Mouse (Mus musculus): ENCODE data around the gene Gmppa. TPM values are rescaled to one million over a fixed set of nuclear protein-coding genes. Genes with fewer than 3 reads are reported as not detected.

The Gmppa gene
- total RNA-seq, 2 experiments from 2014 or later: 65.0 to 69.4 TPM

- no peak for TF ChIP-seq CTCF (IDR thresholded peaks at IDR 0.05)
- intact Hi-C loops (cut with DNase I): no loop called here
- no peak overlapping the region for H3K4me3 ChIP-seq
Observed at GRCm38 (mm10) chr1:75400493-75401115, 35.1 kb upstream of the Gmppa start.

GRCm38 (mm10) chr1:75405547-75405946, 30.2 kb upstream of the Gmppa start:
- intact Hi-C loops (cut with DNase I): no loop called here
- no peak overlapping the region for H3K27ac ChIP-seq
- no peak overlapping the region for H3K4me3 ChIP-seq
- TF ChIP-seq CTCF (IDR thresholded peaks at IDR 0.05): no peak
- no peak for DNase-seq (ENCODE audit: extremely low spot score in 1 of 2, low spot score in 2 of 2)

More at GRCm38 (mm10) chr1:75400493-75401115, 35.1 kb upstream of the Gmppa start:
- no peak for DNase-seq (ENCODE audit: extremely low spot score in 1 of 2, low spot score in 2 of 2)
- H3K27ac ChIP-seq: no peak overlapping the region

GRCm38 (mm10) chr1:75406173-75406572, 29.6 kb upstream of the Gmppa start:
- TF ChIP-seq CTCF (IDR thresholded peaks at IDR 0.05): no peak
- no peak overlapping the region for H3K4me3 ChIP-seq
- DNase-seq (ENCODE audit: extremely low spot score in 1 of 2, low spot score in 2 of 2): no peak
- intact Hi-C loops (cut with DNase I): no loop called here
- H3K27ac ChIP-seq: no peak overlapping the region

- no peak for TF ChIP-seq CTCF (IDR thresholded peaks at IDR 0.05)
- intact Hi-C loops (cut with DNase I): no loop called here
- no peak overlapping the region for H3K27ac ChIP-seq
- no peak overlapping the region for H3K4me3 ChIP-seq
- DNase-seq (ENCODE audit: extremely low spot score in 1 of 2, low spot score in 2 of 2): no peak
Observed at GRCm38 (mm10) chr1:75407056-75407455, 28.7 kb upstream of the Gmppa start.

GRCm38 (mm10) chr1:75408210-75408609, 27.5 kb upstream of the Gmppa start:
- DNase-seq (ENCODE audit: extremely low spot score in 1 of 2, low spot score in 2 of 2): no peak
- Histone ChIP-seq H3K4me3 (no peak overlapping the region), H3K27ac (no peak overlapping the region)
- intact Hi-C loops (cut with DNase I): no loop called here
- TF ChIP-seq CTCF (IDR thresholded peaks at IDR 0.05): no peak

- H3K27ac ChIP-seq: no peak overlapping the region
- intact Hi-C loops (cut with DNase I): no loop called here
- H3K4me3 ChIP-seq: no peak overlapping the region
- TF ChIP-seq CTCF (IDR thresholded peaks at IDR 0.05): no peak
- no peak for DNase-seq (ENCODE audit: extremely low spot score in 1 of 2, low spot score in 2 of 2)
Observed at GRCm38 (mm10) chr1:75409950-75410349, 25.8 kb upstream of the Gmppa start.

GRCm38 (mm10) chr1:75412196-75412595, 23.5 kb upstream of the Gmppa start:
- DNase-seq (ENCODE audit: extremely low spot score in 1 of 2, low spot score in 2 of 2): no peak
- intact Hi-C loops (cut with DNase I): no loop called here
- no peak for TF ChIP-seq CTCF (IDR thresholded peaks at IDR 0.05)
- H3K4me3 ChIP-seq: no peak overlapping the region
- no peak overlapping the region for H3K27ac ChIP-seq

GRCm38 (mm10) chr1:75413749-75414148, 22.0 kb upstream of the Gmppa start:
- no peak overlapping the region for H3K4me3 ChIP-seq
- TF ChIP-seq CTCF (IDR thresholded peaks at IDR 0.05): peak; percentile 69
- intact Hi-C loops (cut with DNase I): no loop called here
- H3K27ac ChIP-seq: no peak overlapping the region
- DNase-seq (ENCODE audit: extremely low spot score in 1 of 2, low spot score in 2 of 2): no peak

GRCm38 (mm10) chr1:75421794-75422193, 13.9 kb upstream of the Gmppa start:
- intact Hi-C loops (cut with DNase I): no loop called here
- Histone ChIP-seq H3K4me3 (no peak overlapping the region), H3K27ac (no peak overlapping the region)
- no peak for DNase-seq (ENCODE audit: extremely low spot score in 1 of 2, low spot score in 2 of 2)
- TF ChIP-seq CTCF (IDR thresholded peaks at IDR 0.05): no peak

- DNase-seq (ENCODE audit: extremely low spot score in 1 of 2, low spot score in 2 of 2): no peak
- no peak overlapping the region for H3K4me3 ChIP-seq
- no peak overlapping the region for H3K27ac ChIP-seq
- no peak; the same call in 1 of the 2 replicates for TF ChIP-seq CTCF (IDR thresholded peaks at IDR 0.05)
- intact Hi-C loops (cut with DNase I): no loop called here
Observed at GRCm38 (mm10) chr1:75422216-75422822, 13.4 kb upstream of the Gmppa start.

GRCm38 (mm10) chr1:75422823-75423471, 12.8 kb upstream of the Gmppa start:
- DNase-seq (ENCODE audit: extremely low spot score in 1 of 2, low spot score in 2 of 2): no peak
- intact Hi-C loops (cut with DNase I): no loop called here
- Histone ChIP-seq H3K27ac (no peak overlapping the region), H3K4me3 (no peak overlapping the region)
- no peak for TF ChIP-seq CTCF (IDR thresholded peaks at IDR 0.05)

- intact Hi-C loops (cut with DNase I): no loop called here
- H3K4me3 ChIP-seq: no peak overlapping the region
- no peak for DNase-seq (ENCODE audit: extremely low spot score in 1 of 2, low spot score in 2 of 2)
- H3K27ac ChIP-seq: no peak overlapping the region
- no peak for TF ChIP-seq CTCF (IDR thresholded peaks at IDR 0.05)
Observed at GRCm38 (mm10) chr1:75423780-75424390, 11.8 kb upstream of the Gmppa start.

All from left cerebral cortex, adult 2 months (tissue).